Mouse (Mus musculus): ENCODE data around the gene Fus.
"Not testable (repeated sequence)": the region's sequence is repeated elsewhere in the genome, so short reads cannot be mapped to it uniquely, and the experiment has no call there.

Fus gene

GRCm38 (mm10) chr7:128006193-128006592 is 38.9 kb downstream of the Fus start:
- peak; percentile 52 to 72 for DNase-seq

GRCm38 (mm10) chr7:128009715-128010340 is 42.6 kb downstream of the Fus start:
- DNase-seq = peak in 1 of 2 experiments; percentile 28

- no peak for DNase-seq
Observed at GRCm38 (mm10) chr7:128012136-128012780, 45.0 kb downstream of the Fus start.

DNA sequence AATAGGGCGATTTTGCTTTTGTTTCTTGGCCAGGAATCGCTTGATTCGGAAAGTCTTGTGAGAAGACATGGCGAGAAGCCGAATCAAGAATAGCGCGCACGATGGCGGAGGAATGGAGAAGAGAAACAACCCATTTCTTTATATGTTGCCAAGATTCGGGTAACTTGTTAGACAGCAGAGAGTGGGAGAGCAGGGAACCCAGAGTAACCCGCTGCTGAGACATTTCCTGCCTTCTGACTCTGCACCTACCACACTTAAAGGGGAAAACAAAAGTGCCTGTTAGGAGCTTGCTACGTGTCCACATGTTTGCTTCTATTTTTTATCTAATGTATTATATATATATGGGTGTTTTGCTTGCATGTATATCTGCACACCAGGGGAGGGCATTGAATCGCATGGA is 45.9 kb downstream of the Fus start:
- no peak for DNase-seq

DNA sequence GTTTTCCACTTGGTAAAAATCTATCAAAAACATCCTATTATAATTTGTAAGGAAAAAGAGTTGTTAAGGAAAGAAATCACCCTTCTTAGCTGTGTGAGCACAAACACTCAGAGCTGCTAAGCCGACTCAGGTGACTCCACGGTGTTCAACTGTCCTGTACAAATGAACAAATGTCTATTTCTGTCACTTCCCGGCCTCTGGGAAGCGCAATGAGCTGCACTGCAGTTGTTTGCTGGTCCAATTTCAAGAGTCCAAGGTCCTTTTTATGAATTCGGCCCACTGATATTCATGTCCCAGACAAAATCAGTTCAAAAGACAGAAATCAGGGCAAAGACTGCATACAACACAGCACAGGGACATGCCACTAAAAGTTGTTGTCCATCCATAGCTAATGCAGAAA is 48.9 kb downstream of the Fus start:
- DNase-seq = not testable (repeated sequence)

DNA sequence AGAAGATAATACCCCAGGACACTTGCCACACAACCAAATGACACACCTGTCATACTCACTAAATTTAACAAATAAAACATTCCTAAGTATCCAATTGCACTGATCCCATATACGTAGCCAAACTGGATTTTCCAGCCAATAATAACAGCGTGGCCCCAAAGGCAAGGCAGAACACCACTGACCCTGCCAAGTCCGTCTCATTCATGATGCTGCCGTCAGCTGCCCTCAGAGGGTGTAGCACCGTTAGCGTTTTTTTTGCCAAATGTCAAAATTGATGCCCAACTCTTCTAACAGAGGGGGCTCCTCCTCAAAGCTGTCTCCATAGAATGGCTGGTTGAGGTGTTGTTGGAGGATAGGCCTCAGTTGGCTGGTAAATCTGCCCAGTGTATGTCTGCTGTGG is 49.4 kb downstream of the Fus start:
- DNase-seq = no peak

GRCm38 (mm10) chr7:128018275-128018674 is 51.0 kb downstream of the Fus start:
- DNase-seq = no peak

- DNase-seq = no peak
Observed at GRCm38 (mm10) chr7:128019187-128019586, 51.9 kb downstream of the Fus start.

DNA sequence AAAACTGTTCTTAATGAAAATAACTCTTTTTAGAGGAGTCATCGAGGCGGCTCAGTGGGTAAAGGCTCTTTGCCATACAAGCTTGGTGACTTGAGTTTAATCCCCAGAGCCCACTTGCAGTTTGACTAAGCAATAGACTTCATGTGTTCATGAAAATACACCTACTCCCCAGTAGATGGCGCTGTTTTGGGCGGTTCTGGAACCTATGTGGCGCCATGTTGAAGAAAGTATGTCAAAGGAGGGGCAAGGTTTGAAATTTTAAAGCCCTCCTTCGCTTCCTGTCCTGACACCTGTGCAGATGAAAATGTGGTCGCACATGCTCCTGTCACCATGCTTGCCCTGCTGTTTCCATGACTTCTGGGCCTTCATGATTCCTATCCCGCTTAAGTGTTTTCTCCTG is 55.7 kb downstream of the Fus start:
- no peak for DNase-seq

- DNase-seq = no peak
Observed at GRCm38 (mm10) chr7:128023565-128023964, 56.3 kb downstream of the Fus start.

DNA sequence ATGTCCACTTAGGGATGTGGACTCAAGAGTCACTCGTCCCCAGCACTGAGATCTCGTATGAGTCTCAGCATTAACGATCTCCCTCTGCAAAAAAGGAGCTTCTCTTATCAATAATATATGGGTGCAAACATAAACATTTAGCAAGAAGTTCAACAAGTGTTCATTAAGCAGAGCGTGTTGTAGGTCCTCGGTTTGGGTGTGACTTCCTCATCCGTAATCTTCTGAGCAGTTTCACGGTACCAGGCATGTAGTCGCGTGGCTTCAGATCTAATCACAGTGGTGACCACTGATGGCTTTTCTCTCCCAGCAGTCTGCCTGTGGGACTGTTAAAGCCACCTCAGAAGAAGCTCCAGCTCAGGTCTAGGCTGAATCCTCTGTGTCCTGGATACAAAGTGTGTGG is 57.1 kb downstream of the Fus start:
- DNase-seq = no peak

DNA sequence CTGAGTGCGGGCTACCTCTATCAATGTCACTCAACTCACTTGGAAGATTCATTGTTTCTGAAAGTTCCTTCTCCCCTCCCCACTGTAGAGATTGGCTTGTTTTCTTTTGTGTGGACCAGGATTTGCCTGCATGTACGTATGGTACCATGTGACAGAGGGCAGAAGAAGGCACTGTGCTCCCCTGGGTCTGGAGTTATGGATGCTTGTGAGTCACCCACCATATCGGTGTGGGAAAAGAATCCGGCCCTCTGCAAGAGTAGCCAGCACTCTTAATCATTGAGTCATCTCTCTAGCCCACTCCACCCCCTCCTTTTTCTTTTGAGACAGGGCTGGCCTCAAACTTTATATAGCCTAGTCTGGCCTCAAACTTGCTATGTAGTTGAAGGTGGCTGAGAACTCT is 57.7 kb downstream of the Fus start:
- no peak for DNase-seq

- DNase-seq = no peak
Observed at GRCm38 (mm10) chr7:128025381-128025780, 58.1 kb downstream of the Fus start.

- peak in 1 of 2 experiments; percentile 21 for DNase-seq
Observed at GRCm38 (mm10) chr7:128031403-128031976, 64.2 kb downstream of the Fus start.

DNA sequence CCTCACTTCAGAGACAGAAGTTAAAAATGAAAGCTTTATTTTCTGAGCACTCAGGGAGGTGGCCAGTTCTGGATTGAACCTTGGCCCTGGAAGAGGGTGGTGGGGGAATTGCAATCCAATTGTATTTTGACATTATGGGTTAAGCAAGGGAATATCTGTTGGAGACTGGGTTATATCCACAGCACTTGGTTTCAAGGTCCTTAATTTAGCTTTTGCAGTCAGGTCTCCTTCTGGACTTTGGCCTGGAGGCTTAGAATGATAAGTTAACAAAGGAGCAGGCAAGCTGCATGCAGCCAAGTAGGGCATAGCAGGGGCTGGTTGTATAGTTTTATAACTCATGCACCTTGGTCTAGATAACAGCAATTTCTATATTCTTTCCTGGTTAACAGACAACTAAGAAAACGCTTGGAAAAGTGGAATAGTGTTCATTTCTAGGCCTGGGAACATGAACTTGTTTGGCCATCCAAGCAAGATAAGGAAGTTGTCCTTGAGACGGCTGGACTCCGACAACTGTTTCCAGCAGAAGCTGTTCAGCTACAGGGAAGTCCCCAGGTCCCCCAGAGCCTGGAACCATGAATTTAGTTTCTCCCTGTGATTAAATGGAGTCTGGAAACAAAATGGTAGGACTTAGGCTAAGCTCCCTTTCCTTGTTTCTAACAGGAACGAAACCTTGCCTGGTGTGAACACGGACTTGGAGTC is 65.2 kb downstream of the Fus start:
- DNase-seq = no peak

DNA sequence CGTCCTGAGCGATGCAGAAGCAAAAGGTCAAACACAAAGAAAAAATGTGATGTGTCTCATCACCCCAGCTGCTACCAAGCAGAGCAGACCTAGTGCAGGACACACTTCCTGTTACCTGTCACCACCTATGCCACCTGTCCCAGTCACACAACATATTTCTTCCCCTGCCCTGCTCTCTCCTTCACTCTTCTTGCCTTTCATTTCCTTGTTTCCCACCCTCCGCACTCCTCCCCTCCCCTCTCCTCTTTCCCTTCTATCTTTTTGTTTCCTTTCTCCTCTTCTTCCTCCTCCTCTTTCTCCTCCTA is 65.7 kb downstream of the Fus start:
- DNase-seq = no peak

- DNase-seq = no peak
Observed at GRCm38 (mm10) chr7:128033616-128034015, 66.4 kb downstream of the Fus start.
